Mouse (Mus musculus): ENCODE results near the gene Rragd. TPM values are rescaled to one million over a fixed set of nuclear protein-coding genes. Genes with fewer than 3 reads are reported as not detected.

The Rragd gene
- polyA plus RNA-seq, 1 experiment = 9.7 TPM

DNA sequence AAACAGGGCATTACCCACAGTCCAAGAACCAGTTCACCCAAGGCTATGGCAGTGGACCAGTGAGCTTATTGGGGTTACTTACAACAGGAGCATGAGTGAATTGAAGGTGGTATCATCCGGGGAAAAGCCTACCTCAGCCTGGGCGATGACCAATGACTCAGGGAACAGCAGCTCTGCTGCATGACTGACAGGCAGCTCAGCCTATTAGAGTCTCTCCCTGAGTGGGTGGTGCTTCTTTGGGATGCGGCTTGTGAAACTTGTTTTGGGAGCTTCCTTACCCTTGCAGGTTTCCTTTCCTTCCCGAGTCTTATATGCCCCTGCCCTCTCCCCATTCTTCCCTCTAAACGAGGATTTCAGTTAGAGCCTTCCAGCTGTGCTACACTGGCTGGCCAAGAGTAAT, 69.8 kb downstream of the Rragd start:
- no peak for DNase-seq
- H3K4me1 ChIP-seq (replicated peaks; ENCODE audit: control insufficient read depth, insufficient read depth, low read length) = no peaks in the 10 kb centered on the region; the same call in 1 of the 2 replicates
- WGBS = 98% methylated on average over 5 of the region's 5 CpGs
- TF ChIP-seq CTCF (IDR thresholded peaks at IDR 0.05; ENCODE audit: borderline replicate concordance, control insufficient read depth, extremely low read depth, insufficient read depth, low read length, poor library complexity) (no peak), POLR2A (IDR thresholded peaks at IDR 0.05; ENCODE audit: control insufficient read depth, extremely low read depth, insufficient read depth, low read length, poor library complexity) (no peak)
- H3K36me3 ChIP-seq (ENCODE audit: control insufficient read depth, insufficient read depth, low read length) = peaks cover 25% of the 10 kb centered on the region
- H3K4me3 ChIP-seq (ENCODE audit: control insufficient read depth, insufficient read depth, low read length) = no peak overlapping the region
- H3K27me3 ChIP-seq (ENCODE audit: control insufficient read depth, insufficient read depth, low read length) = no peaks in the 10 kb centered on the region
- no peak overlapping the region for H3K27ac ChIP-seq (ENCODE audit: control insufficient read depth, insufficient read depth, low read length)

DNA sequence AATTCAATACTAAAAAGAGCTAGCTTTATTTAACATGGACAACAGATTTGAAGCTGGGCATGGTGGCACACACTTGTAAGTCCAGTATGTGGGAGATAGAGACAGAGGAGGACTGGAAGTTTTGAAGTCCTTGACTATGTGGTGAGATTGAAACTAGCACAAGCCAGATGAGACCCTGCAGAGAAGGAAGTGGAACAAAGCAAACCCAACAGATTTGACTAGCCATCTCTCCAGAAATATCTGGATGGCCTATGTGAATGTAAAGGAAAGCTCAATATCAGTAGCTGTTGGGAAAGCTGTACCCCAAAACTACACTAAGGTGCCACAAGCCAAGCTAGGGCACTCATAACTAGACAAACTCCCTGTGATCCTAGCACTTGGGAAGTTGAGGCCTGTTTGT, 71.6 kb downstream of the Rragd start:
- H3K27me3 ChIP-seq (ENCODE audit: control insufficient read depth, insufficient read depth, low read length) = no peaks in the 10 kb centered on the region
- H3K27ac ChIP-seq (ENCODE audit: control insufficient read depth, insufficient read depth, low read length) = no peak overlapping the region
- H3K4me1 ChIP-seq (replicated peaks; ENCODE audit: control insufficient read depth, insufficient read depth, low read length) = no peaks in the 10 kb centered on the region; the same call in 1 of the 2 replicates
- no peak for DNase-seq
- H3K4me3 ChIP-seq (ENCODE audit: control insufficient read depth, insufficient read depth, low read length) = no peak overlapping the region
- TF ChIP-seq POLR2A (IDR thresholded peaks at IDR 0.05; ENCODE audit: control insufficient read depth, extremely low read depth, insufficient read depth, low read length, poor library complexity) (no peak), CTCF (IDR thresholded peaks at IDR 0.05; ENCODE audit: borderline replicate concordance, control insufficient read depth, extremely low read depth, insufficient read depth, low read length, poor library complexity) (no peak)
- peaks cover 8% of the 10 kb centered on the region for H3K36me3 ChIP-seq (ENCODE audit: control insufficient read depth, insufficient read depth, low read length)

- TF ChIP-seq POLR2A (IDR thresholded peaks at IDR 0.05; ENCODE audit: control insufficient read depth, extremely low read depth, insufficient read depth, low read length, poor library complexity) = no peak
- TF ChIP-seq CTCF (IDR thresholded peaks at IDR 0.05; ENCODE audit: borderline replicate concordance, control insufficient read depth, extremely low read depth, insufficient read depth, low read length, poor library complexity) = no peak
- H3K27me3 ChIP-seq (ENCODE audit: control insufficient read depth, insufficient read depth, low read length) = no peaks in the 10 kb centered on the region
- H3K36me3 ChIP-seq (ENCODE audit: control insufficient read depth, insufficient read depth, low read length) = no peaks in the 10 kb centered on the region
- H3K4me3 ChIP-seq (ENCODE audit: control insufficient read depth, insufficient read depth, low read length) = no peak overlapping the region
- H3K27ac ChIP-seq (ENCODE audit: control insufficient read depth, insufficient read depth, low read length) = no peak overlapping the region
- H3K4me1 ChIP-seq (replicated peaks; ENCODE audit: control insufficient read depth, insufficient read depth, low read length) = no peaks in the 10 kb centered on the region; the same call in 1 of the 2 replicates
- DNase-seq = no peak
- 89% methylated on average over 1 of the region's 1 CpGs for WGBS
These were observed 73.5 kb downstream of the Rragd start for GRCm38 (mm10) chr4:33056317-33056716.

- H3K36me3 ChIP-seq (ENCODE audit: control insufficient read depth, insufficient read depth, low read length) = no peaks in the 10 kb centered on the region
- no peaks in the 10 kb centered on the region for H3K27me3 ChIP-seq (ENCODE audit: control insufficient read depth, insufficient read depth, low read length)
- TF ChIP-seq POLR2A (IDR thresholded peaks at IDR 0.05; ENCODE audit: control insufficient read depth, extremely low read depth, insufficient read depth, low read length, poor library complexity) (no peak), CTCF (IDR thresholded peaks at IDR 0.05; ENCODE audit: borderline replicate concordance, control insufficient read depth, extremely low read depth, insufficient read depth, low read length, poor library complexity) (no peak)
- no peak overlapping the region for H3K27ac ChIP-seq (ENCODE audit: control insufficient read depth, insufficient read depth, low read length)
- H3K4me1 ChIP-seq (replicated peaks; ENCODE audit: control insufficient read depth, insufficient read depth, low read length) = no peaks in the 10 kb centered on the region; the same call in 1 of the 2 replicates
- H3K4me3 ChIP-seq (ENCODE audit: control insufficient read depth, insufficient read depth, low read length) = no peak overlapping the region
- 95% methylated on average over 11 of the region's 11 CpGs for WGBS
- DNase-seq = no peak
These were observed 75.3 kb downstream of the Rragd start for GRCm38 (mm10) chr4:33057890-33058687.

DNA sequence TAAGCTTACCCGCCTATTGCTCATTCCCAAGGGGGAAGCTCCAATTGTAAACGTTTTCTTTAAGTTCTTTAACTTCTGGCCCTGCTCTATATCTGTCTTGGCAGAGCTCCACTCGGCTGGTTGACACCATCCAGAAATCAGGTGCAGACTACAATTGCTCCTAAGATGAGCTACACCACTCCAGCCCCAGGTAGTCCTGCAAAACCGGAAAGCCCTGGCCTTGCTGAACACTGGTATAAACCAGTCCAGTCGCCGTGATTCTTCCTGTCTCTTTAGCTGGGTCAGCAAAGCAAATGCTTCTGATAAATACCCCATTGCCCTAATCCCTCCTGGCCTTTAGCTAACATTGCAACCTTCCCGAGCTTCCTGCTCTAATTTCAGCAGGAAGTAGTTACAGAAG, 78.3 kb downstream of the Rragd start:
- TF ChIP-seq POLR2A (IDR thresholded peaks at IDR 0.05; ENCODE audit: control insufficient read depth, extremely low read depth, insufficient read depth, low read length, poor library complexity) = no peak
- TF ChIP-seq CTCF (IDR thresholded peaks at IDR 0.05; ENCODE audit: borderline replicate concordance, control insufficient read depth, extremely low read depth, insufficient read depth, low read length, poor library complexity) = no peak
- Histone ChIP-seq H3K36me3 (ENCODE audit: control insufficient read depth, insufficient read depth, low read length) (no peaks in the 10 kb centered on the region), H3K4me1 (replicated peaks; ENCODE audit: control insufficient read depth, insufficient read depth, low read length) (no peaks in the 10 kb centered on the region; the same call in 1 of the 2 replicates), H3K27ac (ENCODE audit: control insufficient read depth, insufficient read depth, low read length) (no peak overlapping the region), H3K27me3 (ENCODE audit: control insufficient read depth, insufficient read depth, low read length) (no peaks in the 10 kb centered on the region), H3K4me3 (ENCODE audit: control insufficient read depth, insufficient read depth, low read length) (no peak overlapping the region)
- 72% methylated on average over 7 of the region's 7 CpGs for WGBS
- DNase-seq = no peak

GRCm38 (mm10) chr4:33062981-33063380, 80.1 kb downstream of the Rragd start, which contains the start of gene Gabrr2:
Gene Gabrr2 (plus strand): TSS chr4:33062999.
- Histone ChIP-seq H3K27me3 (ENCODE audit: control insufficient read depth, insufficient read depth, low read length) (no peaks in the 10 kb centered on the region), H3K4me1 (replicated peaks; ENCODE audit: control insufficient read depth, insufficient read depth, low read length) (no peaks in the 10 kb centered on the region), H3K27ac (ENCODE audit: control insufficient read depth, insufficient read depth, low read length) (no peak within 1 kb of the TSS), H3K4me3 (ENCODE audit: control insufficient read depth, insufficient read depth, low read length) (no peak within 1 kb of the TSS), H3K36me3 (ENCODE audit: control insufficient read depth, insufficient read depth, low read length) (no peaks in the 10 kb centered on the region)
- TF ChIP-seq POLR2A (IDR thresholded peaks at IDR 0.05; ENCODE audit: control insufficient read depth, extremely low read depth, insufficient read depth, low read length, poor library complexity) = no peak
- WGBS = 95% methylated on average over 4 of the region's 4 CpGs
- DNase-seq = no peak

All from thymus, adult 2 months (tissue).